Mouse (Mus musculus) adrenal gland, postnatal 10 days (tissue): Measurements from ENCODE around the gene Eif3d. TPM values are rescaled to one million over a fixed set of nuclear protein-coding genes. Genes with fewer than 3 reads are reported as not detected.

ENCODE experiments used
- DNase-seq: peaks from one replicate; pipeline ENCODE4 v3.0.0; 2021; ENCODE audit warnings: mixed read lengths
- total RNA-seq, 2 experiments: library from RNA; stranded (reverse); gene quantifications; 2 replicates each; pipeline ENCODE4 v1.2.3; 2021

Gene Eif3d
- total RNA-seq, 2 experiments from 2014 or later, result 147 to 154 TPM

- DNase-seq, result no peak
Observed at GRCm38 (mm10) chr15:77954362-77954761, 16.3 kb downstream of the Eif3d start.

- DNase-seq, result no peak
Observed at GRCm38 (mm10) chr15:77952921-77953320, 17.7 kb downstream of the Eif3d start.

DNA sequence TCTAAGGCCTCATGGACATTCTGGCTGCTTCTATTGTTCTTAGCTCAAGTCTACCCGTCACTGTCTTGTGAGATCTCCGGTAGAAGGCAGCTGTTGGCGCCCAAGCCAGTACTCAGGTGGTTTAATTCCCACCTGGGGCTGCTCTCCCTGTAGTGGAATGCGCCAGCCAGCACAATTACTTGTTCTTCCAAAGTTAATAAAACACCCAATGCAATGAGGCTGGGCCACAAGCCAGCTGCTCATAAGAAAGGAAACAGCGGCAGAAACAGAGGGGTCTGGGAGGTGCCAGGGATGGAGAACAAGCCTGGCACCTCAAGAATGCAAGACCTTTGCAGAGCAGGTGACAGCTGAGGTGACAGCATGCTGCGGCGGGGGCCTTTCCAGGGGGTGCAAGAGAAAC is 21.6 kb downstream of the Eif3d start:
- no peak for DNase-seq

GRCm38 (mm10) chr15:77945711-77946110 is 24.9 kb downstream of the Eif3d start:
- DNase-seq, result no peak

GRCm38 (mm10) chr15:77941563-77941962 is 29.1 kb downstream of the Eif3d start:
- no peak for DNase-seq

GRCm38 (mm10) chr15:77938516-77938915 is 32.1 kb downstream of the Eif3d start:
- no peak for DNase-seq

DNA sequence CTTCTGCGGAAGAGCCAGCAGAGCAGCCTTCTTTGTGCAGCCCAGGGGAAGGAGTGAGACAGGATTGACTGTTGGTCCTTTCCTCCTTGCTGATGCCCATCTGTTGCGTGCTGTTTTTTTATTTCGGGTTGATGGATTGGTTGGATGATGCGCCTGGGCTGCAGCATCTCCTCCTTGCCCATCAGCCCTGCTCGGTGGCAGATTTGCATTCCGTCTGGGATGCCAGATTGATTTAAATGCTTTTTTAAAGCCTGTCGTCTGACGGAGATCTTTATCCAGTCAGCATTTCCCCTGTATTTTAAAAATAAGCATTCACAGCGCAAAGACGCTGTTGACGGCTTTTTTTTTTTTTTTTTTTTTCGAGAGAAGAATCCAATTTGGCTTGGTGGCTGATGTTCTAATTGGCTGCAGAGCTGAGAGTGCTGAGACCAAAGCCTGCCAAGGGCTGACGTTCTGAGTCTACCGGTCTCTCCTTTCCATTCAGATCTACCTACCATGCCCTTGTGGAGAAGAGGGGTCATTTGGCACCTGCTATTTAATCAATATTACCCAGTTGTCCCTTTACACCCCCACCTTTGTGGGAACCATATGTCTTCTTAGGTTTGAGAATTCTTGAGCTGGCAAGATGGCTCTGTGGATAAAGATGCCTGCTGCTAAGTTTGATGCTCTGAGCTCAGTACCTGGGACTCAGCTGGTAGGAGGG is 34.8 kb downstream of the Eif3d start:
- no peak for DNase-seq

DNA sequence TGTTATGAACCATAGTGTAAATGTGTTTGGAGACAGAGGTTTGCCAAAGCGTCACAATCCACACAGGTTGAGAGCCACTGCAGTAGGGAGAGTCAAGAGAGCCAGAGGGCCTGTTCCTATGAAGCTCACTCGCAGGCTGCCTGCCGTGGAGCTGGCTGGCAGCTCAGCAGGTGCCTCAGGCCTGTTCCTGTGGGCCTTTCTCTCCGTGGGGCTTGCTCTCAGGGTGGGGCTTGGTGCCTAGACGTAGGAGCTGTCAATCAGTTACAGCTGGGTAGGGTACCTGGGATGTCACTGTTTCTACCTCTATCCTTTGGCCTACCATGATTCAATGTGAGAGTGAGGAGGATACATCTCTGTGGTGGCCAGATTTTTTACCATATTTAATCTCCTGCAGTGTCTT is 35.6 kb downstream of the Eif3d start:
- no peak for DNase-seq

DNA sequence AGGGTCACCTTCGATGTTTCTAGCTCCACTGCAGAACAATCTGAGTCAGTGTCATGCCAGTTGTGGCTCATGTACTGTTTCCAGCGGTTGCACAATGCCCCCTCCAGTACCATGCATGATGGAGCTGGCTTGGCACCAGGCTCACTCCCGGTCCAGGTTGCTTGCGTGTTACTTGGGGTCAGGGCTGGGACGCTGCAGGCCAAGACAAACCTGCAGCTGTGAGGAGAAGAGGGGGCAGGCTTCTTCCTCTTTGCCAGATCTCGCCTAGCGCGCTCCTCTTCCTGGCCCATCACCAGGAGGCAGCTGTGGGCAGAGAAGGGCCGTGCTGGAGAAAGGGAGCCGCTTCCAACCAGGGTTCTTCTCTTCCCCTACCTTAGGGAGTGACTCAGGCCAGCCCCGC is 36.3 kb downstream of the Eif3d start:
- peak; percentile 74 for DNase-seq

DNA sequence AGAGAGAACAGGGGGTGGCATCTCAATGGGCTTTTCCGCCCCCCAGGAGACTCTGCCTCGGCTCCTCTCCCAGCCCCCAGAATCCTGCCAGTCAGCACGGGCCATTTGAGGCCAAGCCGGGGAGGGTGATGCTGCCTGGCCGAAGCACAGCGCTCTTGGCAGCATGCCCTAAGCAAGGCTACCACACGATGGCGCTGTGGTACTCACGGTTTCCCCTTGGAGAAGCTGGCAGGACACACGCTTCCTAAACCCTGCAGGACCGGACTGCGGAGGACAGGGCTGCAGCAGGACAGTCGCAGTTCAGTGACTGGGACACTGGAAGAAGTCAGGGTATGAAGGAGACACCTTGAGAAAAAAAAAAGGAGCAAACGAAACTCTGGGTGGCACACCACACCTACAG is 36.8 kb downstream of the Eif3d start:
- DNase-seq, result peak; percentile 100

- no peak for DNase-seq
Observed at GRCm38 (mm10) chr15:77933222-77933621, 37.4 kb downstream of the Eif3d start.

DNA sequence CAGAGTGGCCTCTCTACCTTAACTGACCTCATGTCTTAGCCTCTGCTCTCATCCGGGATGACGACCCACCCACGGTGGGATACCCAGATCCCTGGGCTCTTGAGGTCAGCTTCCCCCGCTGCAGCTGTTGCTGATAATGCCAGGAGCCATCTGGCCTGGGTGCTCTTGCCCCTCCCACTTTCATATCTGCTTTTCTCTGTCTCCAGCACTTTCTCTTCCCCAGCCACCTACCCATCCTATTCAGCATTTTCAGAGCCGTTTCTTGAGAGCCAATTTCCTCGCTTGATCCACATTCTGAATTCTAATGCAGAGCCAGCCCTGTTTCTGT is 39.0 kb downstream of the Eif3d start:
- no peak for DNase-seq

- no peak for DNase-seq
Observed at GRCm38 (mm10) chr15:77930986-77931688, 39.5 kb downstream of the Eif3d start.

DNA sequence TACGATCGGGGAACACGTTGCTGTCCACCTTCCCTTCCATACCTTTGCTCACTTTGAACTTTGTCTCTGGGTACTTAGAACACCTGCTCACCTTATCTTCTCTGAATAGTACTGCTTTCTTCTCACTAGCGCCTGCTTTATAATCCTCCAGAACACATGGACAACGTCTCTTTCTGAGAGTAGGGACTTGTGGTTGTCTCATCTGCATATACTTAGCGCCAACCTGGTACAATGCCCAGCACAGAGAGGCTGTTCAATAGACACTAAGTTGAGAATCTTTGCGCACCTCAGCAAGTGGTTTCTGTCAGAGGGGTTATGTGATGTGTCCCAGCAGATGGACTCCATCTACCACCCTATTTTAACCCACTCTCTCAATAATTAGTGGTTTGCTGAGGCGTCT is 40.8 kb downstream of the Eif3d start:
- DNase-seq, result no peak

GRCm38 (mm10) chr15:77928673-77929331 is 41.8 kb downstream of the Eif3d start, which contains the start of gene Txn2:
Gene Txn2, minus strand, starts transcription at chr15:77929006.
- peak; percentile 95 for DNase-seq

DNA sequence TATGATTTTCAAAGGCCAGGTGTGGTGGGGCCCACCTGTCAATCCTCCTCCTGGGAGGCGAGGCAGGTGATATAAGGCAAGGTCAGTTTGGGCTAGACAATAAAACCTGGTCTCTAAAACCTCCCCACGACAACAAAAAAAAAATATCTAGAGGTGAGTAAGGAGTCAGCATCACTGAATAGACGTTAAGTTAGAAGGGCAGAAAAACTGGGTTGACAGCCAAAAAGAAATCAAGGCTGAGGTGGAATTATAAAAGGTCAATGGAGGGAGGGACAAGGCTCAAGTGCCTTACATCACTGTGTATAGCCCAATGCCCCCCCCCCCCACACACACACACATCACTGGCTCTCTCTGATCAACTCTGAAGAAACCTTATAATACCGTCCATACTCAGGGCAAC is 42.5 kb downstream of the Eif3d start:
- peak; percentile 37 for DNase-seq

DNA sequence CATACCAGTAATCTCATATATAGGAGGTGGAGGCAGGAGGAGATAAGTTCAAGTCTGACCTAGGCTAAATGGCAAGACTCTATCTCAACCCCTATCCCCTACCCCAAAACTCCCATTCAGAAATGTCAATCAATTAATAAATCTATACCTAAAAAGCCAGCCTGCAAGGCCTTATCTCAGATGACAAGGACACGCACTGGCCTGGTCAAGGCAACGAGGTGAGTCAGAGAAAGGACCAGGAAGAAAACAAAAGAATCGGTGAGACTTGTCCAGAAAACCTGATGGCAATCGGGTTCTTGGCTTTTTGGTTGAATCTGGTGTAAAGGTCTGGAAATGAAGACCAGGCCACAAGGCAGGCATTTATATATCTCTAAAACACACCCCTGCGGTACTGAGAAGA is 43.7 kb downstream of the Eif3d start:
- peak; percentile 37 for DNase-seq

DNA sequence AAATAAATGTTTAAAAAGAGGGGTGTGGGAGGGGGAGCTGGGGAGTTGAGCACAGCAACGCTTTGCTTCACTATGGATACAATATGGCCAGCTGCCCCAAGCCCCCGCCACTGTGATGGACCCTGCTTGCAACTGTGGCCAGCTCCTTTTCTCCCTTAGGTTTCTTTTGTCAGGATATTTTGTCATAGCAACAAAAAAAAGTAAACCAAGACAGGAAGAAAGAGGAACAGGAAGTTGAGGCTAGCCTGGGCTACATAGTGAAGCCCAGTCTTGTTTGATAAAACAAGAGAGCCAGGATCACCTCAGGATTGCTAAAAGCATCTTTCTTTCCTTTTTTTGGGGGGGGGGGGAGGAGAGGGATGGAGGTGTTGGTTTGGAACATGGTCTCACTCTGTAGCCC is 45.4 kb downstream of the Eif3d start:
- DNase-seq, result no peak

DNA sequence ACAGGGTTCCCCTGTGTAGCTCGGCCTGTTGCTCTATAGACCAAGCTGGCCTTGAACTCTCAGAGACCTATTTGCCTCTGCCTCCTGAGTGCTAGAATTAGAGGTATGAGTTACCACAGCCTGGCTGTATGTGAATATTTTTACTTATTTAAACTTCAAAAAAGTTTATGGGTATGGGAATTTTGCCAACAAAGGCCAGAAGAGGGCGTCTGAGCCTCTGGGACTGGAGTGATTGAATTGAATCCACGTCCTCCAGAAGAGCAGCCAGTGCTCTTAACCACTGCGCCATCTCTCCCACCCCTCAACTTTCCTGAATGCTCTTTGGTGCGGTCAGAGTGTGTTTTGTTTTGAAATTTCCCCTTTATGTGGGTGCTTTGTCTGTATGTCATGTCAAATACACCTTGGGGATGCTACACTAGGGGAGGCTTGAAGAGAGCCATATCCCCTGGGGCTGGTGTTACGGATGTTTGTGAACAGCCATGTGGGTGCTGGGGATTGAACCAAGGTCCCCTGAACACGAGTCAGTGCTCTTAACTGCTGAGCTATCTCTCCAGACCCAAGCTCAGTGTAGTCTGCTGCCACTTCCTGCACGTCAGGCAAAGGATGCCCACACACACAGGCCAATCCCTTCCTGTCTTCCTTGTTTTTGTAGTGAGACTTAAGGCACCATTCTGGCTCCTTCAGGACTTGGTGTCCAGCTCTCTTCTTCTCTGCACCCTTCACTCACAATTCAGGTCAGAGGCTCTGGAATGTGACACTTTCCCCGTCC is 47.2 kb downstream of the Eif3d start:
- DNase-seq, result no peak

- peak; percentile 52 for DNase-seq
Observed at GRCm38 (mm10) chr15:77922710-77923109, 47.9 kb downstream of the Eif3d start.

DNA sequence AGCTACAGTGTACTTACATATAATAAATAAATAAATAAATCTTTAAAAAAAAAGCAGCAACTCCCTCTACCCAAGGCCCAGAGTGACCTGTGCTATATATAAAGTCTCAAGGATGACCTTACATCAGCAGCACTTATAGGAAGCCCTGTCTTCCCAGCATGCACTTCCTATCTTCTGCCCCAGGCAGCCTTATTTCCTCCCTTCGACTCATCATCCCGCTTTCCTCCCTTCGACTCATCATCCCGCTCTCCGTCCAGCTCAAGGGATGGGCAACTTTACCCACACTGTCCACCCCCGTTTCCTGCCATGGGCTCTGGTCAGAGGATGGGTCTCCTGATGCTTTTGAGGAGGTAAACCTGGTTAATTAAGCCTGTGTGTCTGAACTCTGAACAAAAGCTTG is 49.0 kb downstream of the Eif3d start:
- DNase-seq, result no peak

GRCm38 (mm10) chr15:77920511-77921462 is 49.8 kb downstream of the Eif3d start:
- DNase-seq, result peak; percentile 56
